Mouse (Mus musculus) bone marrow macrophage, adult 2 months (primary cell): ENCODE measurements around the gene Rnaset2b.
"Not testable (repeated sequence)": the region's sequence is repeated elsewhere in the genome, so short reads cannot be mapped to it uniquely, and the experiment has no call there.

Experiments
- CTCF ChIP-seq: IDR thresholded peaks from 2 replicates; pipeline ENCODE4 v1.5.1; 2012; ENCODE audit warnings: low read depth, mild to moderate bottlenecking, low read length, moderate library complexity
- POLR2A ChIP-seq: IDR thresholded peaks from 2 replicates; pipeline ENCODE4 v1.6.1; 2012; ENCODE audit warnings: mild to moderate bottlenecking, low read depth, low read length, borderline replicate concordance

DNA sequence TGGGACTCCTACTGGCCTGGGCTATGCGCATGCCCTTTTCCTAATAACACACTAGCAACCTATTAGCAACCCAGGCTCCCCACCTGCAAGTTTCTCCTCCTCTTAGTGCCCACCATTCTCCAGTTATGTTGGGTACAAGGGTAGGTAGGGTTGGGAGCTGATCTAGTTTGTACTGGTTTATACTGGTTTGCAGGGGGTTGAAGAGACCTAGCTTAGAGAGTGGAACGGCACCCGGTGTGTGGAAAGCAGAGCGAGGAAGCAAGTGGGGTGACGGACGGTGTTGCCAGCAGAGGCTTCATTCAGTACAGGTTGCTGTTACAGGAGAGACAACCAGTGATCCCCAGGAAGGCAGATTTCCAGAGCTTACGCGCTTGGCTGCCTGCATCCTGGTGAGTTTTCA, at the start of gene Rnaset2b:
- TF ChIP-seq POLR2A, CTCF: not testable (repeated sequence)
